Mouse (Mus musculus): ENCODE measurements around the gene Zfp827. TPM values are rescaled to one million over a fixed set of nuclear protein-coding genes. Genes with fewer than 3 reads are reported as not detected.
A peak's percentile ranks its signal among the peaks of the same experiment; 100 is the strongest.
"Not testable (repeated sequence)": the region's sequence is repeated elsewhere in the genome, so short reads cannot be mapped to it uniquely, and the experiment has no call there.

Zfp827 gene
- polyA plus RNA-seq, 1 experiment from 2014 or later: 0.66 TPM

- H3K27ac ChIP-seq (ENCODE audit: low read length): no peak overlapping the region
- no peak overlapping the region for H3K4me3 ChIP-seq (ENCODE audit: low read depth, low read length)
- 70% methylated on average over 9 of the region's 9 CpGs for WGBS (ENCODE audit: insufficient replicate concordance)
- H3K4me2 ChIP-seq (ENCODE audit: low read depth, low read length): no peak overlapping the region
- no peak for ATAC-seq (ENCODE audit: low read depth)
- H3K36me3 ChIP-seq (ENCODE audit: control insufficient read depth, insufficient read depth): no peaks in the 10 kb centered on the region
- no peaks in the 10 kb centered on the region for H3K9me3 ChIP-seq (replicated peaks; ENCODE audit: control insufficient read depth, low read length)
- H3K9ac ChIP-seq (ENCODE audit: low read depth, low read length): no peak overlapping the region
- H3K27me3 ChIP-seq (ENCODE audit: control insufficient read depth, insufficient read depth, low read depth, low read length): no peaks in the 10 kb centered on the region
- no peaks in the 10 kb centered on the region; the same call in 1 of the 2 replicates for H3K4me1 ChIP-seq (ENCODE audit: control insufficient read depth, low read depth, low read length)
These were observed 85.3 kb downstream of the Zfp827 start for GRCm38 (mm10) chr8:79113533-79113932.

- Histone ChIP-seq H3K4me3 (ENCODE audit: low read depth, low read length) (no peak overlapping the region), H3K4me2 (ENCODE audit: low read depth, low read length) (no peak overlapping the region), H3K4me1 (ENCODE audit: control insufficient read depth, low read depth, low read length) (no peaks in the 10 kb centered on the region; the same call in 1 of the 2 replicates), H3K9ac (ENCODE audit: low read depth, low read length) (no peak overlapping the region), H3K27me3 (ENCODE audit: control insufficient read depth, insufficient read depth, low read depth, low read length) (no peaks in the 10 kb centered on the region), H3K36me3 (ENCODE audit: control insufficient read depth, insufficient read depth) (no peaks in the 10 kb centered on the region), H3K9me3 (replicated peaks; ENCODE audit: control insufficient read depth, low read length) (no peaks in the 10 kb centered on the region), H3K27ac (ENCODE audit: low read length) (no peak overlapping the region)
- peak; percentile 78; the same call in 1 of the 2 replicates for ATAC-seq (ENCODE audit: low read depth)
- WGBS (ENCODE audit: insufficient replicate concordance): 54% methylated on average over 6 of the region's 6 CpGs
These were observed 86.3 kb downstream of the Zfp827 start for GRCm38 (mm10) chr8:79114561-79114960.

- ATAC-seq (ENCODE audit: low read depth): no peak
- no peaks in the 10 kb centered on the region for H3K27me3 ChIP-seq (ENCODE audit: control insufficient read depth, insufficient read depth, low read depth, low read length)
- no peaks in the 10 kb centered on the region for H3K36me3 ChIP-seq (ENCODE audit: control insufficient read depth, insufficient read depth)
- H3K27ac ChIP-seq (ENCODE audit: low read length): no peak overlapping the region
- no peak overlapping the region for H3K9ac ChIP-seq (ENCODE audit: low read depth, low read length)
- H3K4me1 ChIP-seq (ENCODE audit: control insufficient read depth, low read depth, low read length): no peaks in the 10 kb centered on the region; the same call in 1 of the 2 replicates
- H3K9me3 ChIP-seq (replicated peaks; ENCODE audit: control insufficient read depth, low read length): no peaks in the 10 kb centered on the region
- no peak overlapping the region for H3K4me3 ChIP-seq (ENCODE audit: low read depth, low read length)
- 79% methylated on average over 7 of the region's 7 CpGs for WGBS (ENCODE audit: insufficient replicate concordance)
- H3K4me2 ChIP-seq (ENCODE audit: low read depth, low read length): no peak overlapping the region
These were observed 88.2 kb downstream of the Zfp827 start for GRCm38 (mm10) chr8:79116436-79116835.

- no peak for ATAC-seq (ENCODE audit: low read depth)
- Histone ChIP-seq H3K27ac (ENCODE audit: low read length) (no peak overlapping the region), H3K27me3 (ENCODE audit: control insufficient read depth, insufficient read depth, low read depth, low read length) (no peaks in the 10 kb centered on the region), H3K4me1 (ENCODE audit: control insufficient read depth, low read depth, low read length) (no peaks in the 10 kb centered on the region; the same call in 1 of the 2 replicates), H3K4me2 (ENCODE audit: low read depth, low read length) (no peak overlapping the region), H3K9me3 (replicated peaks; ENCODE audit: control insufficient read depth, low read length) (no peaks in the 10 kb centered on the region), H3K4me3 (ENCODE audit: low read depth, low read length) (no peak overlapping the region), H3K9ac (ENCODE audit: low read depth, low read length) (no peak overlapping the region), H3K36me3 (ENCODE audit: control insufficient read depth, insufficient read depth) (no peaks in the 10 kb centered on the region)
- whole genome bisulfite sequencing (ENCODE audit: insufficient replicate concordance): 65% methylated on average over 7 of the region's 7 CpGs
These were observed 89.5 kb downstream of the Zfp827 start for GRCm38 (mm10) chr8:79117711-79118110.

GRCm38 (mm10) chr8:79121614-79122013, 93.4 kb downstream of the Zfp827 start:
- no peak overlapping the region for H3K4me2 ChIP-seq (ENCODE audit: low read depth, low read length)
- H3K36me3 ChIP-seq (ENCODE audit: control insufficient read depth, insufficient read depth): no peaks in the 10 kb centered on the region
- no peak for ATAC-seq (ENCODE audit: low read depth)
- no peaks in the 10 kb centered on the region for H3K4me1 ChIP-seq (ENCODE audit: control insufficient read depth, low read depth, low read length)
- no peaks in the 10 kb centered on the region for H3K9me3 ChIP-seq (replicated peaks; ENCODE audit: control insufficient read depth, low read length)
- H3K27me3 ChIP-seq (ENCODE audit: control insufficient read depth, insufficient read depth, low read depth, low read length): no peaks in the 10 kb centered on the region
- 46% methylated on average over 1 of the region's 1 CpGs for whole genome bisulfite sequencing (ENCODE audit: insufficient replicate concordance)
- no peak overlapping the region for H3K9ac ChIP-seq (ENCODE audit: low read depth, low read length)
- H3K27ac ChIP-seq (ENCODE audit: low read length): no peak overlapping the region
- H3K4me3 ChIP-seq (ENCODE audit: low read depth, low read length): no peak overlapping the region

GRCm38 (mm10) chr8:79124231-79124630, 96.0 kb downstream of the Zfp827 start:
- no peaks in the 10 kb centered on the region for H3K9me3 ChIP-seq (replicated peaks; ENCODE audit: control insufficient read depth, low read length)
- H3K27me3 ChIP-seq (ENCODE audit: control insufficient read depth, insufficient read depth, low read depth, low read length): no peaks in the 10 kb centered on the region
- H3K4me2 ChIP-seq (ENCODE audit: low read depth, low read length): no peak overlapping the region
- no peak for ATAC-seq (ENCODE audit: low read depth)
- H3K4me1 ChIP-seq (ENCODE audit: control insufficient read depth, low read depth, low read length): no peaks in the 10 kb centered on the region
- H3K4me3 ChIP-seq (ENCODE audit: low read depth, low read length): no peak overlapping the region
- H3K9ac ChIP-seq (ENCODE audit: low read depth, low read length): no peak overlapping the region
- 66% methylated on average over 4 of the region's 4 CpGs for WGBS (ENCODE audit: insufficient replicate concordance)
- no peaks in the 10 kb centered on the region for H3K36me3 ChIP-seq (ENCODE audit: control insufficient read depth, insufficient read depth)
- no peak overlapping the region for H3K27ac ChIP-seq (ENCODE audit: low read length)

GRCm38 (mm10) chr8:79127211-79127816, 99.1 kb downstream of the Zfp827 start:
- no peak overlapping the region for H3K9ac ChIP-seq (ENCODE audit: low read depth, low read length)
- no peak overlapping the region for H3K27ac ChIP-seq (ENCODE audit: low read length)
- no peaks in the 10 kb centered on the region for H3K4me1 ChIP-seq (ENCODE audit: control insufficient read depth, low read depth, low read length)
- no peaks in the 10 kb centered on the region for H3K9me3 ChIP-seq (replicated peaks; ENCODE audit: control insufficient read depth, low read length)
- WGBS (ENCODE audit: insufficient replicate concordance): 59% methylated on average over 7 of the region's 7 CpGs
- no peaks in the 10 kb centered on the region for H3K36me3 ChIP-seq (ENCODE audit: control insufficient read depth, insufficient read depth)
- H3K4me2 ChIP-seq (ENCODE audit: low read depth, low read length): no peak overlapping the region
- no peaks in the 10 kb centered on the region for H3K27me3 ChIP-seq (ENCODE audit: control insufficient read depth, insufficient read depth, low read depth, low read length)
- ATAC-seq (ENCODE audit: low read depth): no peak
- no peak overlapping the region for H3K4me3 ChIP-seq (ENCODE audit: low read depth, low read length)

GRCm38 (mm10) chr8:79128534-79128933, 100.3 kb downstream of the Zfp827 start:
- H3K4me3 ChIP-seq (ENCODE audit: low read depth, low read length); H3K4me2 ChIP-seq (ENCODE audit: low read depth, low read length); H3K4me1 ChIP-seq (ENCODE audit: control insufficient read depth, low read depth, low read length); H3K27me3 ChIP-seq (ENCODE audit: control insufficient read depth, insufficient read depth, low read depth, low read length); ATAC-seq (ENCODE audit: low read depth); H3K9ac ChIP-seq (ENCODE audit: low read depth, low read length); H3K9me3 ChIP-seq (replicated peaks; ENCODE audit: control insufficient read depth, low read length); H3K36me3 ChIP-seq (ENCODE audit: control insufficient read depth, insufficient read depth); H3K27ac ChIP-seq (ENCODE audit: low read length): not testable (repeated sequence)
- WGBS (ENCODE audit: insufficient replicate concordance): 65% methylated on average over 4 of the region's 4 CpGs

- H3K4me3 ChIP-seq (ENCODE audit: low read depth, low read length): no peak overlapping the region
- H3K9ac ChIP-seq (ENCODE audit: low read depth, low read length): no peak overlapping the region
- no peak overlapping the region for H3K27ac ChIP-seq (ENCODE audit: low read length)
- H3K4me1 ChIP-seq (ENCODE audit: control insufficient read depth, low read depth, low read length): no peaks in the 10 kb centered on the region
- H3K4me2 ChIP-seq (ENCODE audit: low read depth, low read length): no peak overlapping the region
- no peaks in the 10 kb centered on the region for H3K9me3 ChIP-seq (replicated peaks; ENCODE audit: control insufficient read depth, low read length)
- H3K27me3 ChIP-seq (ENCODE audit: control insufficient read depth, insufficient read depth, low read depth, low read length): no peaks in the 10 kb centered on the region
- no peak for ATAC-seq (ENCODE audit: low read depth)
- H3K36me3 ChIP-seq (ENCODE audit: control insufficient read depth, insufficient read depth): no peaks in the 10 kb centered on the region
- 76% methylated on average over 4 of the region's 4 CpGs for WGBS (ENCODE audit: insufficient replicate concordance)
These were observed 111.4 kb downstream of the Zfp827 start for GRCm38 (mm10) chr8:79139614-79140013.
